Mouse (Mus musculus) liver, embryonic 11.5 days (tissue): ENCODE measurements around the gene Tmem19. TPM values are rescaled to one million over a fixed set of nuclear protein-coding genes. Genes with fewer than 3 reads are reported as not detected.

Experiments
- ATAC-seq: fragments of 200-750 bp; cut with Nextera tagmentation; replicated peaks from 2 replicates; pipeline ENCODE4 v1.8.0; 2017; ENCODE audit warnings: moderate number of reproducible peaks, mild to moderate bottlenecking, moderate TSS enrichment, moderate library complexity; ENCODE audit not compliant: low FRiP score
- DNase-seq: peaks from one replicate; pipeline ENCODE4 v3.0.0-alpha.2; 2017; ENCODE audit warnings: low spot score
- H3K27ac ChIP-seq: fragments of 300-500 bp; sonication (generic); 2 replicates; pipeline ENCODE4 v1.5.1; 2014; ENCODE audit warnings: mild to moderate bottlenecking, low read depth, low read length, control low read depth
- H3K27me3 ChIP-seq: fragments of 300-500 bp; sonication (generic); replicated peaks from 2 replicates; pipeline ENCODE4 v1.6.1; 2014; ENCODE audit warnings: low read length, mixed read lengths; ENCODE audit not compliant: control insufficient read depth, insufficient read depth
- H3K36me3 ChIP-seq: fragments of 300-500 bp; sonication (generic); 2 replicates; pipeline ENCODE4 v1.6.1; 2014; ENCODE audit warnings: mild to moderate bottlenecking, low read length, moderate library complexity, mixed read lengths; ENCODE audit not compliant: control insufficient read depth, insufficient read depth
- H3K4me1 ChIP-seq: fragments of 300-500 bp; sonication (generic); replicated peaks from 2 replicates; pipeline ENCODE4 v1.6.1; 2014; ENCODE audit warnings: low read length, mixed read lengths; ENCODE audit not compliant: control insufficient read depth, insufficient read depth
- H3K4me2 ChIP-seq: fragments of 300-500 bp; sonication (generic); 2 replicates; pipeline ENCODE4 v1.6.1; 2014; ENCODE audit warnings: mild to moderate bottlenecking, control low read depth, moderate library complexity
- H3K4me3 ChIP-seq: fragments of 300-500 bp; sonication (generic); 2 replicates; pipeline ENCODE4 v1.5.1; 2014; ENCODE audit warnings: low read depth, low read length, control low read depth
- H3K9ac ChIP-seq: fragments of 300-500 bp; sonication (generic); 2 replicates; pipeline ENCODE4 v1.6.1; 2014; ENCODE audit warnings: low read depth, low read length, control low read depth
- H3K9me3 ChIP-seq: fragments of 300-500 bp; sonication (generic); 2 replicates; pipeline ENCODE4 v1.6.1; 2016; ENCODE audit warnings: low read length, inconsistent platforms, mixed read lengths; ENCODE audit not compliant: control insufficient read depth
- WGBS: fragments of 180-500 bp; shearing (Covaris S2); extraction: QIAGEN DNeasy Blood & Tissue Kit; methylation state at CpG from one replicate; pipeline ENCODE4 v1.1.7; 2014; 5-methylcytosine and 5-hydroxymethylcytosine counted together
- polyA plus RNA-seq: library from polyadenylated mRNA; unstranded; fragments of >200 nt; fragmentation: Nextera tagmentation; extraction: Ambion mirVana; gene quantifications from 2 replicates; pipeline ENCODE4 v1.2.1, GENCODE M21; 2014

Tmem19 gene
- polyA plus RNA-seq, 1 experiment from 2014 or later: 21.2 TPM

DNA sequence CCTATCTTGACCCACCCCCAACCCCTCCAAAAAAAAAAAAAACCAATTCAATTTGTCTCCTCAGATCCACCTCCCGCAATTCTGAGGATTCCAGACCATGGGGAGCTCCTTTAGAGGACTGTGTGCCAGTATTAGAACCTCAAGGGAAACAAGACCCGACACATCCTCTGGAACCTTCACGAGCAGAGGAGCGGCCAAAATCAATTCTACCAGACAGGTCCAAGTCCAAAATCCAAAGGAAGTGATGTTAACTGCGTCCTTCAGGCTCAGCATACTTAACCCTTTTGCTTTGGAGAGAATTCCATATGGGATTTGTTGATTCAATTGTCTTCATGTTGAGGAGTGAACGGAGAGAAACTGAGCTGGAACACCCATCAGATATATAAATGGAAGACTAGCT, 7.3 kb downstream of the Tmem19 start:
- Histone ChIP-seq H3K36me3 (no peaks in the 10 kb centered on the region), H3K4me1 (no peaks in the 10 kb centered on the region)
- WGBS: 84% methylated on average over 6 of the region's 6 CpGs

DNA sequence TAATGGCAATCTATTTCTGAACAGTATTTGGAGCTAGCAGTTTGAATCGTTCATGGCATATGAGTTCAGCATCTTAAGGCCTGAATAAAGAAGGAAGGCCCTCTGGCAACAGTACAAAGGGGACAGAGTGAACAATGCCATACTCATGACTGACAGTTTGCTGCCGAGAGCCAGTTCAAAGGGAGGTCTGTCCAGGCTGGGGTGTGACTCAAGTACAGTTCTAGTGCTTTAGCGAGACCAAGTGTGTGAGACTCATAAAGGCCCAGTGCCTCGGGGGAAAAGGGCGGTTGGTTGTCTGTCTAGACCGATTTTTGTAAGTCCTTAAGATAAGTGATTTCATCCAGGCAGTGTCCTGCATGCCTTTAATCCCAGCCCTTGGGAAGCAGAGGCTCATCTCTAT, 7.7 kb downstream of the Tmem19 start:
- no peak for DNase-seq

More for the DNA sequence above, 7.3 kb downstream of the Tmem19 start:
- Histone ChIP-seq H3K9me3 (no peaks in the 10 kb centered on the region), H3K27me3 (no peaks in the 10 kb centered on the region), H3K27ac (no peak overlapping the region), H3K9ac (no peak overlapping the region), H3K4me3 (no peak overlapping the region), H3K4me2 (no peak overlapping the region)
- no peak for DNase-seq
- no peak for ATAC-seq

DNA sequence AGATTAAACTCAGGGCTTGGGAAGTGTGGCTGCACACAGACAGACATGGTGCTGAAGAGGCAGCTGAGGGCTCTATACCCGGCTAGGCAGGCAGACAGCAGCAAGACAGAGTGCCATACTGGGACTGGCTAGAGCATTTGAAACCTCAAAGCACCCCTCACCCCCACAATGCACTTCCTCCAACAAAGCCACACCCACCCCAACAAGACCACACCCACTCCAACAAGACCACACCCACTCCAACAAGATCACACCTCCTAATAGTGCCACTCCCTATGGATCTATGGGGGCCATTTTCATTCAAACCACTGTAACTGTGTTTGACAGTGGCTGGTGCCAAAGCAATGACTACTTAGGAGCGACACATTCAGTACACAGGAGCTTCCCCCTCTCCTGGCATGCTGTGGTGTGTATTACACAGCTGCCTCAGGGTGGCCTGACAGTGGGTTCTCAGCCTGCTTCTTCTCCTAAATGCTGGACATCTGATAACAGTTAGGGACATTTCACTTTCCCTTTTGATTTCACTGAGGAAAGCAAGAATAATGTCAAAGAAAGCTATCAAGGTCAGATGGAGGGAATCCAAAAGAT, 11.4 kb downstream of the Tmem19 start:
- DNase-seq (no peak), ATAC-seq (peak; percentile 50)
- no peak overlapping the region for H3K4me3 ChIP-seq
- no peak overlapping the region for H3K9ac ChIP-seq
- H3K4me2 ChIP-seq: no peak overlapping the region
- 61% methylated on average over 2 of the region's 2 CpGs for WGBS
- H3K27me3 ChIP-seq: no peaks in the 10 kb centered on the region
- no peaks in the 10 kb centered on the region for H3K9me3 ChIP-seq
- H3K27ac ChIP-seq: no peak overlapping the region
- H3K4me1 ChIP-seq: no peaks in the 10 kb centered on the region
- no peaks in the 10 kb centered on the region for H3K36me3 ChIP-seq

More for the DNA sequence above, 7.7 kb downstream of the Tmem19 start:
- H3K36me3 ChIP-seq: no peaks in the 10 kb centered on the region
- H3K4me3 ChIP-seq: no peak overlapping the region
- H3K4me2 ChIP-seq: no peak overlapping the region
- H3K9ac ChIP-seq: no peak overlapping the region
- no peak overlapping the region for H3K27ac ChIP-seq
- H3K9me3 ChIP-seq: no peaks in the 10 kb centered on the region
- H3K27me3 ChIP-seq: no peaks in the 10 kb centered on the region
- no peak for ATAC-seq
- no peaks in the 10 kb centered on the region for H3K4me1 ChIP-seq
- WGBS: 86% methylated on average over 6 of the region's 6 CpGs

DNA sequence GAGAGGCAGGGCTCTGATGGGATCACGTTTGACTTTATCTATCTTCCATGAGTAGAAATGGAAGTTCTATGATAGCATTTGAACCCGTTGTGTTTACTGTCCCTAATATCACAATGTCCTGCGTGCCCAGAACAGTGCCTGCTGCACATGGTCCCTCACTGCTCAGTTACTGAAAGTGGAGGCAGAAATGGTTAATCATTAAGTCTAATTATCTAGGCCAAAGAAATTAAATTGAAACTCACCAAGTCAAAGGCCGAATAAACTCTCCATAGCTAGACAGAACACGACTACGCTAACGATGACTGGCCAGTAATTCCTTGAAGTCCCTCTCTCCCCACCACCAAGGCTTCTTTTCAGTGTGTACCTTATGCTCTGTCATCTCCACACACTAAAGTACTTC, 12.8 kb downstream of the Tmem19 start:
- Histone ChIP-seq H3K9ac (no peak overlapping the region), H3K4me2 (no peak overlapping the region), H3K4me3 (no peak overlapping the region), H3K36me3 (no peaks in the 10 kb centered on the region), H3K27me3 (no peaks in the 10 kb centered on the region), H3K4me1 (no peaks in the 10 kb centered on the region), H3K9me3 (no peaks in the 10 kb centered on the region), H3K27ac (no peak overlapping the region)
- WGBS: 86% methylated on average over 7 of the region's 7 CpGs
- no peak for ATAC-seq
- DNase-seq: no peak

DNA sequence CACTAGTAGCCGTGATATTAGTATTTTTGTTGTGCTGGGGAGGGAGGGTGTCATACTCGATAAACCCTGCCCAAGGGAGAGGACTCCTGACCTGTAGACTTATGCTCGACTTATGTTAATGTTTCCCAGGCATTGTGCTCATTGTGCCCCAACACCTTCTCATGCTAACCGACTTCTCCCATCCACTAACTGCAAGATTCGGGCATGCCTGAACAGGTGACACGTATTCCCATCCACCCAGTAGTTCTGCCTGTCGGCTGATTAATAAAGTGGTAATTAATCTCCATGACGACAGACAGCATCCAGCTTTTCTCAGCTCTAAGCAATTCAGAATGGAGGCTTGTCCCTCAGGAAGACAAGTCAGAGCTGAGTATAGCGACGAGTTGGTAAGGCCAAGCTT, 13.3 kb downstream of the Tmem19 start:
- Histone ChIP-seq H3K36me3 (no peaks in the 10 kb centered on the region), H3K4me1 (no peaks in the 10 kb centered on the region), H3K9me3 (no peaks in the 10 kb centered on the region), H3K27me3 (no peaks in the 10 kb centered on the region), H3K27ac (no peak overlapping the region), H3K4me2 (no peak overlapping the region), H3K4me3 (no peak overlapping the region), H3K9ac (no peak overlapping the region)
- ATAC-seq: no peak
- WGBS: 84% methylated on average over 10 of the region's 10 CpGs
- DNase-seq: no peak

DNA sequence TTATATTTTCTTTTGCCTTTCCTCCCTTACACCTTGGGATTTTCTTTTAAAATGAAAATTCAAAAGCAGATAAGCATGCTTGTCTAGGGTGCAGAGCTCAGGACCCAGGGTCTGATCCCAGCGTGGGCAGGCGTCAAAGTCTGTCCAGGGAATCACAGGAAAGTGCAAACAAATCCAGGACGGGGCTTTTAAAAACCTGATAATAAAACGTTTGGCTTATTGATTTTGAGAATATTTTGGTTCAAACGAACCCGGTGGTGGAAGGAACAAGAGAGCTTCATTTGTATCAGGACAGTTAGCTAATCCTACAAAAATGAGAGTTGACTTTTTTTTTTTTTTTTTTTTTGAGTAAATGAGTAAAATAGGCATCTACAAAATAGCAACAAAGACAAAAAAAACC, 14.2 kb downstream of the Tmem19 start:
- H3K36me3 ChIP-seq: no peaks in the 10 kb centered on the region
- ATAC-seq: no peak
- no peak overlapping the region for H3K9ac ChIP-seq
- H3K4me2 ChIP-seq: no peak overlapping the region
- no peaks in the 10 kb centered on the region for H3K9me3 ChIP-seq
- H3K4me3 ChIP-seq: no peak overlapping the region
- WGBS: 64% methylated on average over 6 of the region's 6 CpGs
- H3K27ac ChIP-seq: no peak overlapping the region
- DNase-seq: no peak
- H3K4me1 ChIP-seq: no peaks in the 10 kb centered on the region
- H3K27me3 ChIP-seq: no peaks in the 10 kb centered on the region

DNA sequence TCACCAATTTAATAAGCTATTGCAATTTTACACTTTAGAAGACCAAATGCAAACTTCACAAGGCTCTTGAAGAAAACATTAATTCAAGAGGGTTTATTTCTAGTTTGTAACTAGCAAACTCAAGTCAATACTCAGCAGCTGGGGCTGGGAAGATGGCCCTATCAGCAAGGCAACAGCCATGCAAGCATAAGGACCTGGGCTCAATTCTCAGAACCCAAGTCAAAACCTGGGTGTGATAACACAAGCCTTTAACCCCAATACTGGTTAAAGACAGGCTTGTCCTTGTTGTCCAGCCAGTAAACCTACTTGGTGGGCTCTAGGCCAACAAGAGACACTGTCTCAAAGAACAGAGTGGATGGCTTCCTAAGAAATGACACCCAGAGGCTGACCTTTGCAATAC, 15.9 kb downstream of the Tmem19 start:
- Histone ChIP-seq H3K4me3 (no peak overlapping the region), H3K36me3 (peaks cover 7% of the 10 kb centered on the region; the same call in 1 of the 2 replicates), H3K4me2 (no peak overlapping the region), H3K4me1 (no peaks in the 10 kb centered on the region), H3K27me3 (no peaks in the 10 kb centered on the region), H3K9me3 (no peaks in the 10 kb centered on the region), H3K27ac (no peak overlapping the region), H3K9ac (no peak overlapping the region)
- DNase-seq (no peak), ATAC-seq (peak; percentile 69; the same call in 1 of the 2 replicates)

DNA sequence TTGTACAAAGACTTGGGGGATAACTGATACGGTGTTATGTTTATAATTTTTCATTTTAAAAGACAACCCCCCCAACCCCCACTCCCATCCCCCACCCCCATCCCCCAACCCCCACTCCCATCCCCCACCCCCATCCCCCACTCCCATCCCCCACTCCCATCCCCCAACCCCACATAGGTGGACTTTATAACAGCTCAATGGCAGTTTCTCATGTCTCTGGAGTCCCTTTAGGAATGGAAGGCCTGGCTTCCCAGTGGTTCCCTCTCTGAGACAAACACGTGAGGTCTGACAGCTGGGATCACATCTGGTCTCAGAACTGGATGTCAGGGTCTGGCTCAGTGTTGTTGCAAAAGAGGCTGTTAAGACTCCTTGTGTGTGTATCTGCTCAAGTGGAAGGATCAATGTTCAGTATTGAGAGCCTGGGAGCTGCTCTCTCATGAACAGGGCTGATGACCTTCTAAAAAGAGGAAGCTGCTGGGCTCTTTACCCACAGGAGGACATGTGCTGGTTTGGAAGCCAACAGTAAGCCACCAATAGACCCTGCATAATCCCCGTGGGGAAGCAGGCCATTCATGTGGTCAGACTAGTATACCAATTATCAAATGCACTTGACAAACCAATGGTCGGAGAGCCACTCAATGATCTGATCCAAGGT, 19.4 kb downstream of the Tmem19 start:
- ATAC-seq (no peak), DNase-seq (no peak)
- 77% methylated on average over 4 of the region's 4 CpGs for WGBS
- Histone ChIP-seq H3K9me3 (no peaks in the 10 kb centered on the region), H3K36me3 (peaks cover 7% of the 10 kb centered on the region; the same call in 1 of the 2 replicates), H3K4me2 (no peak overlapping the region), H3K9ac (no peak overlapping the region), H3K27ac (no peak overlapping the region), H3K4me3 (no peak overlapping the region), H3K4me1 (no peaks in the 10 kb centered on the region), H3K27me3 (no peaks in the 10 kb centered on the region)

DNA sequence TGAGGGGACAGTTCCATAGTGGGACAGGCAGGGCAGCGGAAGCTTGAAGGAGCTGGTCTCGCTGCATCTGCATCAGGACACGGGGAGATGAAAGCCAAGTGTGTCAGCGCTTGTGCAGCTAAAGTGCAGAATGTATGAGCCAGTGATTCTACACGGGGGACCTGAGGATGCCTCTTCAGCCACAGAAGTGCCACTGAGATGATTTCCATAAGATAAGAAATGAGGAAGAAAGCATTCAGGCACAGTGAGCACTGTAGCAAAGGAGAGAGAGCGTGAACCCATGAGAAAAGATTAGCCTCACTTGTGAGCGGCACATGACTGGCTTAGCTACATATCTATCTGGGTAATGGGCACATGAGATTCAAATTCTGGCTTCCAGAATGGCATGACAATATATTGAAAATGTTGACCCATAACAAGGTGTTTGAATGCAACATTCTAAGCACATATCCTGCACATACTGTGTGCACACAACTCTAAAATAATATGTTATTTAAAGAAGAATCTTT, 22.4 kb downstream of the Tmem19 start:
- WGBS: 77% methylated on average over 7 of the region's 7 CpGs
- H3K27ac ChIP-seq: no peak overlapping the region

More for the DNA sequence above, 22.4 kb downstream of the Tmem19 start:
- peaks cover 7% of the 10 kb centered on the region; the same call in 1 of the 2 replicates for H3K36me3 ChIP-seq
- ATAC-seq (no peak), DNase-seq (no peak)
- H3K9ac ChIP-seq: no peak overlapping the region
- no peak overlapping the region for H3K4me3 ChIP-seq
- no peaks in the 10 kb centered on the region for H3K9me3 ChIP-seq
- H3K4me2 ChIP-seq: no peak overlapping the region
- no peaks in the 10 kb centered on the region for H3K4me1 ChIP-seq
- no peaks in the 10 kb centered on the region for H3K27me3 ChIP-seq
